8 mouse cellular contexts compared by ENCODE assay signal in the genomic region with DNA sequence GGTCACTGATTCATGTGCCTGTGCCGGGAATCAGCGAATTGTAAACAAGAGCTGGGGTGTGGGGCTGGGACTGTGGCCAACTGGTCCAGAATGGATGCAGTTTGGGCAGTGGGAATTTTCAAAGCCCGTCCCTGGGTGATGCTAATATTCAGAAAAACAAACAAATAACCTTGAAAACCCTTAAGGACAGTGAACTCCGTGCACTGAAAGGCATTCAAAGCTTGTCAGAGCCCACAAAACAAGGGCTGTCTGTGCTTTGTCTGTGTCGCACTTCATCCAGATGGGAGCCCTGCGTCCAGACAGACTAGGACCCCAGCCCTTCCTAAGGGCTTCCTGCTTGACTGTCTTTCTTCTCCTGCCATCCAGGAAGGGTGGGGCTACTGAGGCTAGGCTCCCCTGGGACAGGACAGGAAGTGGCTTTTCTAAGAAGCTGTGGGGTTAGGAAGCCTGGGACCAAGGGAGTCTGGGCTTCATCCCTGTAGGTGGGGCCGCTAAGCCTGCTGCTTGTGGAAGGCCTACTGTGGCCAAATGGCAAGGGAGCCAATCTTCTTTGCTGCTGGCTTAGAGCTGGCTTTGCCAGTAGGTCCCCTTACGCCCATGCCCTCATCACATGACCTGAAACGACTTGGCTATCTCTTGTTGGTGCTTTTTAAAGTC. TPM values are rescaled to one million over a fixed set of nuclear protein-coding genes. Genes with fewer than 3 reads are reported as not detected.
DNase-seq lines count a peak whose midpoint lies in the region; TF ChIP-seq lines count a peak whose summit lies in the region.

No protein-coding gene starts in this region.

- intact Hi-C loops in heart, adult 2 months (cut with DNase I): loop anchor here (5.0 to 10.0 kb wide), 2 partner anchors 242 to 285 kb away; no protein-coding TSS in a partner anchor

- TF ChIP-seq POLR2A in heart, adult 2 months (IDR thresholded peaks at IDR 0.05; ENCODE audit: insufficient read depth, low read depth, low read length): peak; percentile 75
- peak; percentile 35; the same call in 1 of the 2 replicates for TF ChIP-seq POLR2A in lung, adult 2 months (IDR thresholded peaks at IDR 0.05; ENCODE audit: borderline replicate concordance, extremely low read depth, low read depth, low read length)

- H3K79me2 ChIP-seq in heart, adult 2 months (replicated peaks; ENCODE audit: control insufficient read depth, insufficient read depth, low read length): no peaks in the 10 kb centered on the region

- TF ChIP-seq CTCF in heart, adult 2 months (IDR thresholded peaks at IDR 0.05): 0 out of 2 replicates have a peak, but pooled peaks have one; percentile 12
- TF ChIP-seq CTCF in lung, adult 2 months (IDR thresholded peaks at IDR 0.05; ENCODE audit: insufficient read depth, low read length): no peak

- peak overlapping the region; percentile 51 for H3K4me3 ChIP-seq in heart, adult 2 months
- H3K4me3 ChIP-seq in lung, adult 2 months (replicated peaks; ENCODE audit: extremely low read depth, low read depth, low read length): no peak overlapping the region

- no peaks in the 10 kb centered on the region for H3K27me3 ChIP-seq in heart, adult 2 months (ENCODE audit: control insufficient read depth, insufficient read depth, low read length)

- DNase-seq in right cerebral cortex, postnatal 14 days: peak; percentile 55
- DNase-seq in right cerebral cortex, postnatal 4 days: no peak
- peak; percentile 66 for DNase-seq in embryo, embryonic 10 days (ENCODE audit: low spot score)
- peak; percentile 84 to 90 for DNase-seq in heart, adult 2 months
- peak; percentile 84 for DNase-seq in kidney, adult 11 months
- peak; percentile 69 for DNase-seq in lung, adult 2 months
- DNase-seq in retina, postnatal 1 day: peak; percentile 54
- no peak for DNase-seq in right cerebral cortex, adult 18-20 months

- peak overlapping the region; percentile 96 for H3K27ac ChIP-seq in heart, adult 2 months

- H3K36me3 ChIP-seq in heart, adult 2 months (ENCODE audit: control insufficient read depth, insufficient read depth, low read length): peaks cover 2% of the 10 kb centered on the region; the same call in 1 of the 2 replicates

- peaks cover 30% of the 10 kb centered on the region for H3K4me1 ChIP-seq in heart, adult 2 months (ENCODE audit: control insufficient read depth, insufficient read depth, low read length)
- peaks cover 15% of the 10 kb centered on the region for H3K4me1 ChIP-seq in lung, adult 2 months (ENCODE audit: control insufficient read depth, insufficient read depth, low read length)

- WGBS in heart, adult 2 months: 9% methylated on average over 9 of the region's 9 CpGs
- WGBS in lung, adult 2 months: 17% methylated on average over 9 of the region's 9 CpGs

- H3K9ac ChIP-seq in heart, adult 2 months (ENCODE audit: low read depth, low read length): 0 out of 2 replicates have a peak overlapping the region, but pooled peaks have one; percentile 47

- TF ChIP-seq EP300 in heart, adult 2 months (IDR thresholded peaks at IDR 0.05; ENCODE audit: insufficient read depth, low read depth, low read length): peak; percentile 95

RNA-seq across cellular contexts. Expression of gene Hacl1, which starts 21.6 kb away (rescaled TPM):
- total RNA-seq in heart, adult 2 months (2021): 10 to 100 TPM in 1 of 2 experiments, 1 to 10 TPM in 1; 8.2 to 10.1 TPM
- polyA plus RNA-seq in heart, adult 2 months (2012; rRNA removed): 10.5 and 11.2 TPM in 2 replicates
- 7.8 and 10.7 TPM in 2 replicates for polyA plus RNA-seq in lung, adult 2 months (2012; rRNA removed)

RNA-seq across cellular contexts. Expression of gene Btd, which starts 21.9 kb away (rescaled TPM):
- total RNA-seq in heart, adult 2 months (2021): 10 to 100 TPM; 10.7 to 10.8 TPM
- polyA plus RNA-seq in heart, adult 2 months (2012; rRNA removed): 19.1 and 29.1 TPM in 2 replicates
- 27.5 and 52.3 TPM in 2 replicates for polyA plus RNA-seq in lung, adult 2 months (2012; rRNA removed)

RNA-seq across cellular contexts. Expression of gene Gm49387, which starts 22.0 kb away (rescaled TPM):
- total RNA-seq in heart, adult 2 months (2021): under 1 TPM; 0.66 to 0.86 TPM
- polyA plus RNA-seq in heart, adult 2 months (2012; rRNA removed): 2.4 TPM in 1 of 2 replicates, not detected in the other
- not detected in 2 replicates for polyA plus RNA-seq in lung, adult 2 months (2012; rRNA removed)

Comparison
In these comparisons a context has a peak if more than half of its experiments do, and no peak if none do; other contexts are left out.
1. DNase-seq: peak in right cerebral cortex, postnatal 14 days (single experiment), embryo, embryonic 10 days (single experiment), heart, adult 2 months (2 of 2), kidney, adult 11 months (single experiment), lung, adult 2 months (single experiment) and retina, postnatal 1 day (single experiment); none in right cerebral cortex, postnatal 4 days (single experiment) and right cerebral cortex, adult 18-20 months (single experiment).